In the genomic region with DNA sequence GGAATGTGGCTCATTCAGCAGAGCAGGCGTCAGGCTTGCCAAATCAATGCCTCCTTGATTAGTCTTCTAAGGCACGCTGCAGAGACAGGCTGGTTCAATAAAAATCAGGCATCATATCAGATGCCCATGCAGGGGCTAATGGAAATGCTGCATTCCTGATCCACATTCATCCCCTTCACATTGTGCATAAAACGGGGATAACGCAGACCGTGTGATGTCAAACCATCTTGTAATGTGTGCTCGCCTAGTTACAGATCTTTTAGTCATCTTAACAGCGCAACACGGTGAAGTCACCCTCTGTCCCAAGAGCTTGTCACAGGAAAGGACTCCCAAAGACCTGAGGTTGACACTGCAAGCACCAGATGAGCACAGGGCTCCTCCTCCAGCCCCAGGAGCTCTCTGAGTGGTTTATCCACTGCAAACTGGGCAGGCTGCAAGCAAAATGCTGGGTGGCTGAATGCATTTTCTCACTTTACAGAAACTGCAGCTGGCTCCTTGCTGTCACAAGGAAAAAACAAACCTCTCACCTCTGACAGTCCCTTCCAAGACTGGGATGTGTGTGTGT, we compare ENCODE assay signal across 9 mouse cellular contexts. TPM values are rescaled to one million over a fixed set of nuclear protein-coding genes. Genes with fewer than 3 reads are reported as not detected.
DNase-seq lines count a peak whose midpoint lies in the region; ATAC-seq lines count a peak whose summit lies in the region.
"Had no signal": no experiment of that assay in that cellular context is flagged by ENCODE, and none has a peak within 500 bp of the region (broad histone marks: within the 10 kb centered on the region; RNA-seq: fewer than 3 reads in every experiment).

No protein-coding gene starts in this region.

- H3K4me3 ChIP-seq in heart, embryonic 10.5 days: peak overlapping the region; percentile 76
- peak overlapping the region; percentile 19 for H3K4me3 ChIP-seq in forebrain, embryonic 15.5 days
- peak overlapping the region; percentile 72 for H3K4me3 ChIP-seq in limb, embryonic 15.5 days
- H3K4me3 ChIP-seq in neural tube, embryonic 12.5 days: peak overlapping the region; percentile 74; the same call in 1 of the 2 replicates

- H3K27ac ChIP-seq in heart, embryonic 10.5 days: peak overlapping the region; percentile 26; the same call in 1 of the 2 replicates
- H3K27ac ChIP-seq in forebrain, embryonic 15.5 days (replicated peaks): no peak overlapping the region
- H3K27ac ChIP-seq in limb, embryonic 15.5 days: peak overlapping the region; percentile 43; the same call in 1 of the 2 replicates
- H3K27ac ChIP-seq in neural tube, embryonic 12.5 days: no peak overlapping the region

- no peaks in the 10 kb centered on the region for H3K9me3 ChIP-seq in heart, embryonic 10.5 days
- no peaks in the 10 kb centered on the region for H3K9me3 ChIP-seq in forebrain, embryonic 15.5 days
- H3K9me3 ChIP-seq in limb, embryonic 15.5 days: no peaks in the 10 kb centered on the region
- H3K9me3 ChIP-seq in neural tube, embryonic 12.5 days: no peaks in the 10 kb centered on the region
- H3K9me3 ChIP-seq: G1E had no signal

- no peaks in the 10 kb centered on the region for H3K36me3 ChIP-seq in heart, embryonic 10.5 days
- H3K36me3 ChIP-seq in forebrain, embryonic 15.5 days: no peaks in the 10 kb centered on the region
- H3K36me3 ChIP-seq in limb, embryonic 15.5 days: no peaks in the 10 kb centered on the region
- no peaks in the 10 kb centered on the region for H3K36me3 ChIP-seq in neural tube, embryonic 12.5 days

- H3K27me3 ChIP-seq in heart, embryonic 10.5 days (ENCODE audit: insufficient read depth, poor library complexity, severe bottlenecking): no peaks in the 10 kb centered on the region
- H3K27me3 ChIP-seq in forebrain, embryonic 15.5 days: no peaks in the 10 kb centered on the region
- H3K27me3 ChIP-seq in limb, embryonic 15.5 days: no peaks in the 10 kb centered on the region
- no peaks in the 10 kb centered on the region for H3K27me3 ChIP-seq in neural tube, embryonic 12.5 days (replicated peaks)

- H3K9ac ChIP-seq in forebrain, embryonic 15.5 days (replicated peaks): no peak overlapping the region
- no peak overlapping the region for H3K9ac ChIP-seq in limb, embryonic 15.5 days
- H3K9ac ChIP-seq in neural tube, embryonic 12.5 days: no peak overlapping the region

- H3K4me1 ChIP-seq in heart, embryonic 10.5 days: peaks cover 26% of the 10 kb centered on the region
- H3K4me1 ChIP-seq in forebrain, embryonic 15.5 days: peaks cover 23% of the 10 kb centered on the region
- peaks cover 26% of the 10 kb centered on the region for H3K4me1 ChIP-seq in limb, embryonic 15.5 days
- H3K4me1 ChIP-seq in neural tube, embryonic 12.5 days: peaks cover 11% of the 10 kb centered on the region

- no peak for DNase-seq in heart, embryonic 10.5 days (ENCODE audit: low spot score)
- no peak for DNase-seq in heart, postnatal 4 days
- DNase-seq in adrenal gland, postnatal 10 days: peak; percentile 72
- no peak for DNase-seq in urinary bladder, adult 18-20 months (ENCODE audit: low spot score in 2 of 2)
- no peak for DNase-seq in lung, postnatal 10 days

- no peak for ATAC-seq in forebrain, embryonic 15.5 days (replicated peaks)
- no peak for ATAC-seq in limb, embryonic 15.5 days (ENCODE audit: insufficient number of reproducible peaks, low FRiP score, low TSS enrichment, low read depth)
- no peak for ATAC-seq in neural tube, embryonic 12.5 days (ENCODE audit: low FRiP score, low read depth)

- 19% methylated on average over 8 of the region's 8 CpGs for WGBS in heart, embryonic 10.5 days
- WGBS in forebrain, embryonic 15.5 days: 13% methylated on average over 8 of the region's 8 CpGs
- 31% methylated on average over 8 of the region's 8 CpGs for WGBS in limb, embryonic 15.5 days
- WGBS in neural tube, embryonic 12.5 days: 31% methylated on average over 8 of the region's 8 CpGs

- H3K4me2 ChIP-seq in forebrain, embryonic 15.5 days (replicated peaks): peak overlapping the region; percentile 37
- peak overlapping the region; percentile 98 for H3K4me2 ChIP-seq in limb, embryonic 15.5 days
- H3K4me2 ChIP-seq in neural tube, embryonic 12.5 days (replicated peaks): peak overlapping the region; percentile 89

RNA-seq across cellular contexts. Expression of gene Iqgap2, which starts 1.7 kb away (rescaled TPM):
- 6.2 and 7.8 TPM in 2 replicates for polyA plus RNA-seq in heart, embryonic 10.5 days (2016; fragmentation: Nextera tagmentation; extraction: Ambion mirVana)
- total RNA-seq in heart, postnatal 4 days (2021): 1 to 10 TPM; 2.8 to 3.0 TPM
- total RNA-seq in adrenal gland, postnatal 10 days (2021): 10 to 100 TPM; 63.8 to 81.7 TPM
- polyA plus RNA-seq in forebrain, embryonic 15.5 days (2015; fragmentation: Nextera tagmentation; extraction: Ambion mirVana): 5.2 and 5.3 TPM in 2 replicates
- polyA plus RNA-seq in limb, embryonic 15.5 days (2015; fragmentation: Nextera tagmentation; extraction: Ambion mirVana): 8.0 and 9.6 TPM in 2 replicates
- polyA plus RNA-seq in neural tube, embryonic 12.5 days (2016; fragmentation: Nextera tagmentation; extraction: Ambion mirVana): 9.5 TPM in 2 replicates

Comparison
In these comparisons a context has a peak if more than half of its experiments do, and no peak if none do; other contexts are left out.
1. H3K27ac ChIP-seq: peak in heart, embryonic 10.5 days (single experiment) and limb, embryonic 15.5 days (single experiment); none in forebrain, embryonic 15.5 days (single experiment) and neural tube, embryonic 12.5 days (single experiment).
2. H3K4me3 ChIP-seq: peak in every context shown above with its lines; median percentile 76 in heart, embryonic 10.5 days; 74 in neural tube, embryonic 12.5 days; 72 in limb, embryonic 15.5 days; 19 in forebrain, embryonic 15.5 days.
3. H3K4me2 ChIP-seq: peak in every context shown above with its lines; median percentile 98 in limb, embryonic 15.5 days; 89 in neural tube, embryonic 12.5 days; 37 in forebrain, embryonic 15.5 days.